Mouse (Mus musculus) small intestine, adult 2 months (tissue): ENCODE data around the gene Bin2.

Source experiments
- CTCF ChIP-seq: fragments of 200-500 bp; IDR thresholded peaks from 2 replicates; pipeline ENCODE4 v1.5.1; 2012; ENCODE audit warnings: low read depth, mild to moderate bottlenecking, control low read depth, inconsistent platforms, low read length, moderate library complexity, mixed read lengths; ENCODE audit not compliant: insufficient replicate concordance, insufficient read length; ENCODE audit errors: extremely low read depth
- POLR2A ChIP-seq: fragments of 200-500 bp; IDR thresholded peaks from 2 replicates; pipeline ENCODE4 v1.6.1; 2012; ENCODE audit warnings: low read depth, mild to moderate bottlenecking, control low read depth, inconsistent platforms, low read length, moderate library complexity

DNA sequence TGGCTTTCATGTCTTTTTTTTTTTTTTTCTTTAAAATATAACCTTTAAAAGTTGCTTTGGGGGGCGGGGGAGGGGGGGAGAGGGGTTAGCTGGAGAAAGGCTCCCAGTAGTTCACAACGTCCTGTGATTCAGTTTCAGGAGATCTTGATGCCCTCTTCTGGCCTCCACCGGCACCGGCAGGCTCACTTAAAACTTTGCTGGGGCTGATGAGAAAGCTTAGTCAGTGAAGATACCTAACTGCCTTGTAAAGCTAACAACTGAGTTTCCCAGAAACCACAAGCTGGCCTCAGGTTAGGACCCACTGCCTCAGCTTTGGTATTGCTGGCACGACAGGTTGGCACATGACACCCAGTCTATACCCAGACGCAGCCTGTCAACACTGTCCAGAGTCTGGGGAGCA, 31.7 kb downstream of the Bin2 start:
- TF ChIP-seq CTCF (peak; percentile 51; the same call in 1 of the 2 replicates), POLR2A (no peak)
